Comparison of ENCODE assay signal across 9 mouse cellular contexts in genomic region chr9:123138891-123139474, GRCm38 (mm10). TPM values are rescaled to one million over a fixed set of nuclear protein-coding genes. Genes with fewer than 3 reads are reported as not detected.
DNase-seq lines count a peak whose midpoint lies in the region; ATAC-seq and TF ChIP-seq lines count a peak whose summit lies in the region.
"Had no signal": no experiment of that assay in that cellular context is flagged by ENCODE, and none has a peak within 500 bp of the region (broad histone marks: within the 10 kb centered on the region; RNA-seq: fewer than 3 reads in every experiment).

No protein-coding gene starts in this region.

- peaks cover 56% of the 10 kb centered on the region for H3K36me3 ChIP-seq in forebrain, postnatal 0 days (ENCODE audit: insufficient read depth)
- peaks cover 73% of the 10 kb centered on the region for H3K36me3 ChIP-seq in forebrain, embryonic 12.5 days (replicated peaks)
- H3K36me3 ChIP-seq in hindbrain, embryonic 16.5 days (ENCODE audit: control insufficient read depth, insufficient read depth, low read length), result peaks cover 33% of the 10 kb centered on the region

- no peak for TF ChIP-seq CTCF in forebrain, postnatal 0 days (IDR thresholded peaks at IDR 0.05; ENCODE audit: low read depth)

- H3K9ac ChIP-seq in forebrain, postnatal 0 days, result no peak overlapping the region
- no peak overlapping the region for H3K9ac ChIP-seq in forebrain, embryonic 12.5 days
- no peak overlapping the region for H3K9ac ChIP-seq in hindbrain, embryonic 16.5 days (ENCODE audit: low read depth, low read length)
- H3K9ac ChIP-seq: embryonic facial prominence, embryonic 12.5 days had no signal

- H3K4me3 ChIP-seq in forebrain, postnatal 0 days (ENCODE audit: low read depth, low read length), result no peak overlapping the region
- H3K4me3 ChIP-seq in forebrain, embryonic 12.5 days (replicated peaks), result no peak overlapping the region
- H3K4me3 ChIP-seq in hindbrain, embryonic 16.5 days (ENCODE audit: low read length), result no peak overlapping the region
- H3K4me3 ChIP-seq: embryonic facial prominence, embryonic 12.5 days had no signal

- 76% methylated on average over 5 of the region's 5 CpGs for WGBS in forebrain, postnatal 0 days
- WGBS in forebrain, embryonic 12.5 days, result 79% methylated on average over 5 of the region's 5 CpGs
- WGBS in hindbrain, embryonic 16.5 days, result 47% methylated on average over 5 of the region's 5 CpGs

- no peak overlapping the region for H3K4me2 ChIP-seq in forebrain, postnatal 0 days (ENCODE audit: low read depth)
- H3K4me2 ChIP-seq in forebrain, embryonic 12.5 days, result no peak overlapping the region
- no peak overlapping the region for H3K4me2 ChIP-seq in hindbrain, embryonic 16.5 days (ENCODE audit: low read length)
- H3K4me2 ChIP-seq: embryonic facial prominence, embryonic 12.5 days had no signal

- no peaks in the 10 kb centered on the region for H3K9me3 ChIP-seq in forebrain, postnatal 0 days (ENCODE audit: low read length)
- H3K9me3 ChIP-seq in forebrain, embryonic 12.5 days, result peaks cover 1% of the 10 kb centered on the region; the same call in 1 of the 2 replicates
- no peaks in the 10 kb centered on the region; the same call in 1 of the 2 replicates for H3K9me3 ChIP-seq in hindbrain, embryonic 16.5 days (ENCODE audit: control insufficient read depth, low read length)

- DNase-seq in forebrain, postnatal 0 days, result no peak
- DNase-seq in gastrocnemius, adult 8-10 months (ENCODE audit: low spot score in 2 of 2), result peak; percentile 64 to 76
- DNase-seq in lung, postnatal 14 days, result peak; percentile 73
- DNase-seq in thymus, postnatal 4 days, result no peak
- DNase-seq in layer of hippocampus, adult 9-11 months, result no peak

- H3K4me1 ChIP-seq in forebrain, postnatal 0 days (ENCODE audit: insufficient read depth), result no peaks in the 10 kb centered on the region
- no peaks in the 10 kb centered on the region for H3K4me1 ChIP-seq in forebrain, embryonic 12.5 days
- H3K4me1 ChIP-seq in hindbrain, embryonic 16.5 days (ENCODE audit: control insufficient read depth, insufficient read depth, low read depth, low read length), result no peaks in the 10 kb centered on the region; the same call in 1 of the 2 replicates
- H3K4me1 ChIP-seq: embryonic facial prominence, embryonic 12.5 days had no signal

- 0 out of 2 replicates have a peak overlapping the region, but pooled peaks have one; percentile 29 for H3K27ac ChIP-seq in forebrain, postnatal 0 days (ENCODE audit: low read depth, low read length)
- no peak overlapping the region for H3K27ac ChIP-seq in forebrain, embryonic 12.5 days
- peak overlapping the region; percentile 10; the same call in 1 of the 2 replicates for H3K27ac ChIP-seq in hindbrain, embryonic 16.5 days (ENCODE audit: low read depth, low read length)
- H3K27ac ChIP-seq: embryonic facial prominence, embryonic 12.5 days had no signal

- ATAC-seq in forebrain, postnatal 0 days, result peak; percentile 42; the same call in 1 of the 2 replicates
- ATAC-seq in forebrain, embryonic 12.5 days (ENCODE audit: low FRiP score), result no peak
- ATAC-seq in hindbrain, embryonic 16.5 days, result peak; percentile 65; the same call in 1 of the 2 replicates
- ATAC-seq in megakaryocyte, adult 5-6 weeks (ENCODE audit: poor library complexity, severe bottlenecking), result no peak

- H3K27me3 ChIP-seq in forebrain, postnatal 0 days (ENCODE audit: insufficient read depth, low read length), result no peaks in the 10 kb centered on the region
- H3K27me3 ChIP-seq in forebrain, embryonic 12.5 days, result no peaks in the 10 kb centered on the region
- H3K27me3 ChIP-seq in hindbrain, embryonic 16.5 days (replicated peaks; ENCODE audit: control insufficient read depth, insufficient read depth, low read length), result no peaks in the 10 kb centered on the region
- H3K27me3 ChIP-seq: embryonic facial prominence, embryonic 12.5 days had no signal

RNA-seq across cellular contexts. Expression of gene Clec3b, which starts 11.8 kb away (rescaled TPM):
- 1.8 and 3.9 TPM in 2 replicates for total RNA-seq in forebrain, postnatal 0 days (2014; rRNA removed)
- polyA plus RNA-seq in forebrain, postnatal 0 days (2015; fragmentation: Nextera tagmentation; extraction: Ambion mirVana), result 1.6 TPM in 2 replicates
- polyA plus RNA-seq in forebrain, embryonic 12.5 days (2016; fragmentation: Nextera tagmentation; extraction: Ambion mirVana), result 0.32 TPM in 1 of 2 replicates, not detected in the other
- total RNA-seq in gastrocnemius, adult 8-10 months (2022), result 10 to 100 TPM; 24.5 to 33.6 (median 28.6) TPM
- polyA plus RNA-seq in hindbrain, embryonic 16.5 days (2015; fragmentation: Nextera tagmentation; extraction: Ambion mirVana), result 4.2 and 4.5 TPM in 2 replicates
- total RNA-seq in megakaryocyte, adult 5-6 weeks (2015), result not detected in 2 replicates
- not detected in 2 replicates for total RNA-seq in megakaryocyte, adult 5-6 weeks (2017)

RNA-seq across cellular contexts. Expression of gene Exosc7, which starts 26.0 kb away (rescaled TPM):
- 40.3 and 47.5 TPM in 2 replicates for total RNA-seq in forebrain, postnatal 0 days (2014; rRNA removed)
- polyA plus RNA-seq in forebrain, postnatal 0 days (2015; fragmentation: Nextera tagmentation; extraction: Ambion mirVana), result 64.1 and 65.0 TPM in 2 replicates
- polyA plus RNA-seq in forebrain, embryonic 12.5 days (2016; fragmentation: Nextera tagmentation; extraction: Ambion mirVana), result 111 and 116 TPM in 2 replicates
- total RNA-seq in gastrocnemius, adult 8-10 months (2022), result 10 to 100 TPM; 20.5 to 25.8 (median 22.0) TPM
- polyA plus RNA-seq in hindbrain, embryonic 16.5 days (2015; fragmentation: Nextera tagmentation; extraction: Ambion mirVana), result 76.3 and 78.2 TPM in 2 replicates
- total RNA-seq in megakaryocyte, adult 5-6 weeks (2015), result 38.2 and 44.3 TPM in 2 replicates
- 39.0 and 40.2 TPM in 2 replicates for total RNA-seq in megakaryocyte, adult 5-6 weeks (2017)

RNA-seq across cellular contexts. Expression of gene Zdhhc3, which starts 26.0 kb away (rescaled TPM):
- total RNA-seq in forebrain, postnatal 0 days (2014; rRNA removed), result 68.9 and 75.5 TPM in 2 replicates
- 75.7 and 85.3 TPM in 2 replicates for polyA plus RNA-seq in forebrain, postnatal 0 days (2015; fragmentation: Nextera tagmentation; extraction: Ambion mirVana)
- 82.2 and 83.4 TPM in 2 replicates for polyA plus RNA-seq in forebrain, embryonic 12.5 days (2016; fragmentation: Nextera tagmentation; extraction: Ambion mirVana)
- 10 to 100 TPM; 63.9 to 75.0 (median 69.9) TPM for total RNA-seq in gastrocnemius, adult 8-10 months (2022)
- polyA plus RNA-seq in hindbrain, embryonic 16.5 days (2015; fragmentation: Nextera tagmentation; extraction: Ambion mirVana), result 88.7 and 92.7 TPM in 2 replicates
- 32.6 and 45.7 TPM in 2 replicates for total RNA-seq in megakaryocyte, adult 5-6 weeks (2015)
- 33.0 and 39.0 TPM in 2 replicates for total RNA-seq in megakaryocyte, adult 5-6 weeks (2017)

Comparison
In these comparisons a context has a peak if more than half of its experiments do, and no peak if none do; other contexts are left out.
1. ATAC-seq: peak in forebrain, postnatal 0 days (single experiment) and hindbrain, embryonic 16.5 days (single experiment); none in forebrain, embryonic 12.5 days (single experiment) and megakaryocyte, adult 5-6 weeks (single experiment).
2. DNase-seq: peak in gastrocnemius, adult 8-10 months (2 of 2) and lung, postnatal 14 days (single experiment); none in forebrain, postnatal 0 days (single experiment), thymus, postnatal 4 days (single experiment) and layer of hippocampus, adult 9-11 months (single experiment).